Mouse (Mus musculus) liver, embryonic 11.5 days (tissue): ENCODE measurements at regions not wholly inside any gene's neighbourhood (a gene's known extent, or its start where the extent isn't known, plus 50 kb on each side); places are given as distances from the start of the nearest gene placed in this dataset.
A peak's percentile ranks its signal among the peaks of the same experiment; 100 is the strongest.

Source experiments
- ATAC-seq: fragments of 200-750 bp; cut with Nextera tagmentation; replicated peaks from 2 replicates; pipeline ENCODE4 v1.8.0; 2017; ENCODE audit warnings: moderate number of reproducible peaks, mild to moderate bottlenecking, moderate TSS enrichment, moderate library complexity; ENCODE audit not compliant: low FRiP score
- DNase-seq: peaks from one replicate; pipeline ENCODE4 v3.0.0-alpha.2; 2017; ENCODE audit warnings: low spot score
- H3K27ac ChIP-seq: fragments of 300-500 bp; sonication (generic); 2 replicates; pipeline ENCODE4 v1.5.1; 2014; ENCODE audit warnings: mild to moderate bottlenecking, low read depth, low read length, control low read depth
- H3K27me3 ChIP-seq: fragments of 300-500 bp; sonication (generic); replicated peaks from 2 replicates; pipeline ENCODE4 v1.6.1; 2014; ENCODE audit warnings: low read length, mixed read lengths; ENCODE audit not compliant: control insufficient read depth, insufficient read depth
- H3K36me3 ChIP-seq: fragments of 300-500 bp; sonication (generic); 2 replicates; pipeline ENCODE4 v1.6.1; 2014; ENCODE audit warnings: mild to moderate bottlenecking, low read length, moderate library complexity, mixed read lengths; ENCODE audit not compliant: control insufficient read depth, insufficient read depth
- H3K4me1 ChIP-seq: fragments of 300-500 bp; sonication (generic); replicated peaks from 2 replicates; pipeline ENCODE4 v1.6.1; 2014; ENCODE audit warnings: low read length, mixed read lengths; ENCODE audit not compliant: control insufficient read depth, insufficient read depth
- H3K4me2 ChIP-seq: fragments of 300-500 bp; sonication (generic); 2 replicates; pipeline ENCODE4 v1.6.1; 2014; ENCODE audit warnings: mild to moderate bottlenecking, control low read depth, moderate library complexity
- H3K4me3 ChIP-seq: fragments of 300-500 bp; sonication (generic); 2 replicates; pipeline ENCODE4 v1.5.1; 2014; ENCODE audit warnings: low read depth, low read length, control low read depth
- H3K9ac ChIP-seq: fragments of 300-500 bp; sonication (generic); 2 replicates; pipeline ENCODE4 v1.6.1; 2014; ENCODE audit warnings: low read depth, low read length, control low read depth
- H3K9me3 ChIP-seq: fragments of 300-500 bp; sonication (generic); 2 replicates; pipeline ENCODE4 v1.6.1; 2016; ENCODE audit warnings: low read length, inconsistent platforms, mixed read lengths; ENCODE audit not compliant: control insufficient read depth
- WGBS: fragments of 180-500 bp; shearing (Covaris S2); extraction: QIAGEN DNeasy Blood & Tissue Kit; methylation state at CpG from one replicate; pipeline ENCODE4 v1.1.7; 2014; 5-methylcytosine and 5-hydroxymethylcytosine counted together

DNA sequence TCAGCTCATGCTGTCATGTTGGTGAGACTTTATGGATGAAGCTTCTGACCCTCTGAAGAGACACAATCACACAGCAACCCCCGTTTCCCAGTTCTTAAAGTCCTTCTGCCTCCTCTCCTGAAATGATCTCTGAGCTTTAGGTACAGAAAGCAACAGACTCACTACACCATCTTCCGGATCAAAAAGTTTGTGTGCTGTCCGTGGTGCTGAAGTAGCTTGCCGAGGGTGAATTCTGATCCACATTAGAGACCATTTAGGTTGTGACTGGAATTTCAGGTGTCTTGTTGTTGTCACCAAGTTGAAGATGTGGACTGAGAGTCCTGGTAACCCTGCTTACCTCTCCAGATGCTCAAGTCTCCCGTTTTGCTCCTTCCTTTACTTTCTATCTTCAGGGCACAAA is 375.2 kb downstream of the Shisa9 start:
- ATAC-seq = no peak
- Histone ChIP-seq H3K9ac (no peak overlapping the region), H3K4me2 (no peak overlapping the region), H3K4me1 (no peaks in the 10 kb centered on the region), H3K27ac (no peak overlapping the region), H3K27me3 (no peaks in the 10 kb centered on the region), H3K9me3 (no peaks in the 10 kb centered on the region; the same call in 1 of the 2 replicates), H3K4me3 (no peak overlapping the region), H3K36me3 (no peaks in the 10 kb centered on the region)
- peak; percentile 41 for DNase-seq
- 25% methylated on average over 5 of the region's 5 CpGs for WGBS

DNA sequence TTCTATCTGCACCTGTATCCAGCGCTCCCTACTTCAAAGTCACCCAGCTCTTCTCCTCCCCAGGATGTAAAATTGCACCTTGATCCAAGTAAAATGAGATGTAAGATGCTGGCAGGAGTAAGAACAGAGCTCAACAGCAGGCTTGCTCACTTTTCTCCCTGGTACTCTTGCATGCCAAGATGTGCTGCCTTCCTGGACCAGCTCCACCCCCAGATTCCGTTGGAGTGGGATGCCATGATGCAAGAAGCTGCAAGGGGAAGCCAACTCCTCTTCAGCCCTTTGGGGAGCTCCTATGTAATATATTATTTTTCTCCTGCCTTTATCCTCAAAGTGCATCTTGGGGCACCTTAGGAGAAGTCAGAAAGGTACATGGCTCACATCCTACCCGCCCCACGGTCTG is 405.6 kb downstream of the Shisa9 start:
- Histone ChIP-seq H3K27me3 (no peaks in the 10 kb centered on the region), H3K4me2 (no peak overlapping the region)

DNA sequence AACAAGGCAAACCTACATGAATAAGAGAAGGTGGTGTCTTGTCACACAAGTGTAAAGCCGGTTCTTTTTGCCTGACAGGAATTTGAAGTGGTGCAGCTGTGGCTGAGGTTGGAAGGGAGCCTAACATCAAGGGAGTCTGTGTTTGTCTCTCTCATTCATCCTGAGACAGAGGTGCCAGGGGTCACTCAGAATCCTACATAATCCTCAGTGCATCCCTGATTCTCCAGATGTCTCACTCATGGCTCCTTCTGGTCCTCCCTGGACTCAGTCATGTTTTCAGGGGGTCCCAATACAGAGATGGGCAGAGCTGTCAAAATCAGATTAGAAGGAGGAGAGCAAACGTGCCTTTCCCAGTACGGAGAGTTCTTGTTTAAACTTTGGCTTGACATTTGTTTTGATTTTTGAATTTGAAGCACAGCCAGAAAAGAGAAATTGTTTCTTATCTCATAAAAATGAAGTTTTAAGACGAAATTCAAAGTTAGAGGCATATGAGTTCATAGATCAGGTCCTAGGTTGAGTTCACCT is 451.8 kb downstream of the Shisa9 start:
- Histone ChIP-seq H3K36me3 (no peaks in the 10 kb centered on the region), H3K4me2 (no peak overlapping the region), H3K4me1 (no peaks in the 10 kb centered on the region), H3K9ac (no peak overlapping the region), H3K9me3 (no peaks in the 10 kb centered on the region), H3K27me3 (no peaks in the 10 kb centered on the region), H3K4me3 (no peak overlapping the region), H3K27ac (no peak overlapping the region)
- DNase-seq (no peak), ATAC-seq (no peak)
- WGBS = 49% methylated on average over 4 of the region's 4 CpGs

More for the DNA sequence above, 405.6 kb downstream of the Shisa9 start:
- Histone ChIP-seq H3K4me1 (no peaks in the 10 kb centered on the region), H3K4me3 (no peak overlapping the region), H3K27ac (no peak overlapping the region), H3K36me3 (no peaks in the 10 kb centered on the region), H3K9me3 (no peaks in the 10 kb centered on the region), H3K9ac (no peak overlapping the region)
- no peak for ATAC-seq
- DNase-seq = no peak
- 81% methylated on average over 4 of the region's 4 CpGs for WGBS

DNA sequence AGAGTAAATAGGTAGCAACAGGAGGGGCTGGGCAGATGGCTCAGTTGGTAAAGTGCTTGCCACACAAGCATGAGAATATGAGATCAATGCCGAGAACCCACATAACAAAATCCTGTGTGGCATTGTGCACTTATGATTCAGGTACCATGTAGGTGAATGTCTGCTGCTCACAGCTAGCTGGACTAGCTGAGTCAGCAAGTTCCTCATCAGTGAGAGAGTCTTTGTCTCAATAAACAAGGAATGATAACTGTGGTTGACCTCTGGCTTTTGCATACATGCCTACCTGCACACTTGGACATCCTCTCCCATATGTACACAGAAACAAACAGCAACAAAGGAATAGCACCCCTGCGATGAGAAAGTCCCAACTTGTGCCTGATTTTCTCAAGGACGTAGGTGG is 454.7 kb downstream of the Shisa9 start:
- Histone ChIP-seq H3K4me1 (no peaks in the 10 kb centered on the region), H3K4me2 (no peak overlapping the region), H3K4me3 (no peak overlapping the region), H3K9me3 (no peaks in the 10 kb centered on the region), H3K36me3 (no peaks in the 10 kb centered on the region), H3K27ac (no peak overlapping the region), H3K9ac (no peak overlapping the region), H3K27me3 (no peaks in the 10 kb centered on the region)
- 84% methylated on average over 3 of the region's 3 CpGs for WGBS
- ATAC-seq = no peak
- no peak for DNase-seq

DNA sequence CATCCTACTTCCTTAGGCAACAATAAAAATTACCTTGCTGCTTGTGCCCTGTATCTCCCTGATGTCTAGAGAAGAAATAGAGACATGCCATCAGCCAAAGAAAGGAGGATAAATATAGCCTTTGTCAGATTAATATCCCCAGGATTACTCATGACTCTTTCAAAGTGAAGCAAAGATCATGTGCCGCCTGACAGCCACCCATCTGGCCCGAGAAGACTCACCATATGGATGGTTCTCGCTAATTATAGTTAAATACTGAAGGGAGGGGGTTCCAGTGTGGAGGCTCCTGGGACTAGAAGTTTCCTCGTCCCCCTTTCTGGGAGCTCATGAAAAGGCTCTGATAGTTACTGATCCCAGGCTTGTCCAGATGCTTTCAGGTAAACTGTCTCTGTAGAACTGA is 470.9 kb downstream of the Shisa9 start:
- Histone ChIP-seq H3K4me3 (no peak overlapping the region), H3K36me3 (no peaks in the 10 kb centered on the region), H3K9ac (no peak overlapping the region), H3K4me2 (no peak overlapping the region), H3K27ac (no peak overlapping the region), H3K27me3 (no peaks in the 10 kb centered on the region), H3K9me3 (no peaks in the 10 kb centered on the region), H3K4me1 (no peaks in the 10 kb centered on the region)
- 77% methylated on average over 4 of the region's 4 CpGs for WGBS
- DNase-seq (no peak), ATAC-seq (no peak)
